Mouse (Mus musculus): ENCODE results near the gene Cobll1. TPM values are rescaled to one million over a fixed set of nuclear protein-coding genes. Genes with fewer than 3 reads are reported as not detected.

The Cobll1 gene
- total RNA-seq, 2 experiments from 2014 or later: 7.3 to 9.2 TPM

- no peak for DNase-seq
These were observed 42.2 kb downstream of the Cobll1 start for GRCm38 (mm10) chr2:65196994-65197393.

- no peak for DNase-seq
These were observed 43.8 kb downstream of the Cobll1 start for GRCm38 (mm10) chr2:65195233-65196010.

GRCm38 (mm10) chr2:65193091-65193795 lies 46.0 kb downstream of the Cobll1 start:
- no peak for DNase-seq

DNA sequence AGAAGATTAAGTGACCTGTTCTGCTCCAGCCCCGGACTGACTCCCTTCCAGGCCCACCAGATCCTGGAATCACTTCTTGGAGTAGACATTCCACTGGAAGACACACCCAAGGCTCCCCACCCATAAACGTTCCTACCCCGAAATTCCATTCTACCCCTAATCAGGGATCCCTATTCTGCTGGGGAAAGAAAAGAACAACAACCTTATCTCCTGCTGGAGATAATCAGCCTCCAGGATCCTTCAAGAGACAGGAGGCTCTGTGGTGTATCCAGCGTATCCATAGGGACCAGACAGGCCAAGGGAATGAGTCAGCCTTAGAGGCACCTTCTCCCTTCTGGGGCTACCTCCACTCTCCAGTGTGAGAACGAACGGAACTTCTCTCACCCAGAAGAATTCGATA lies 47.8 kb downstream of the Cobll1 start:
- DNase-seq: no peak

- DNase-seq: peak; percentile 18
These were observed 49.9 kb downstream of the Cobll1 start for GRCm38 (mm10) chr2:65189346-65189745.

- no peak for DNase-seq
These were observed 50.6 kb downstream of the Cobll1 start for GRCm38 (mm10) chr2:65188585-65188984.

GRCm38 (mm10) chr2:65187652-65188051 lies 51.6 kb downstream of the Cobll1 start:
- DNase-seq: no peak

DNA sequence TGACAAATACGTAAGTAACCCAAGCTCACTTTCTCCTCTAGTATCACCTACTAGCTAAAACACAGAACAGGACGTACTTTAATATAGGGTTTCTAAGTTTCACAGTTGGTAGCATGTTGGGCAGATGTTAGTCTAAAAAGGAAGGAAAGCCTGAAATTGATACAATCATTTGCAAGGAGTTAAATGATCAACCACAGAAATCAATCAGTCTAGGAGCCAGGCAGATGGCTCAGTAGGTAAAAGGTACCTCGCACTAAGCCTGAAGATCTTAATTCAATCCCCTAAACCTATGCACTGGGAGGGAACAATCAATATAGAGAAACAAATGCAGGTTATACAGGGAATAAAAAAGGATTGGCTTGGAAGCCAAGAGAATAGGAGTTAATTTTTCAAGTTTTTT lies 52.0 kb downstream of the Cobll1 start:
- no peak for DNase-seq

- no peak for DNase-seq
These were observed 56.5 kb downstream of the Cobll1 start for GRCm38 (mm10) chr2:65182747-65183146.

DNA sequence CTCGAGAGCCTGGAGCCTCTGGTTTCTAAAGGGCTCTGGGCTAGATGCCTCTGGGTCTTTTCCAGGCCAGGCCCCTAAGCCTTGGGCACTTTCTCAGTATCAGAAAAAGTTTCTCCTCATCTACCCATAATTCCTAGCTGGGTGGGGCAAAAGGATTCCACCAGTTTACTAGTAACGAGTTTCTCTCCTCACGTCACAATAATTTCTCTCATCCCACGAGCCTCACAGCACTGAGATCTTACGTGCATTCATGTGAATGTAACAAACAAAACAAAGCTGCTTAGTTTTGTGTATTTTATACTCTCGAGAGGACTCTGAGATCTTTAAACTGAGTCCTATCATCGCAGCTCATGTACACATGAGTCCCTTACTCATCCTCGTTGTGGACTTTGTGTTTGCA lies 57.5 kb downstream of the Cobll1 start:
- no peak for DNase-seq

DNA sequence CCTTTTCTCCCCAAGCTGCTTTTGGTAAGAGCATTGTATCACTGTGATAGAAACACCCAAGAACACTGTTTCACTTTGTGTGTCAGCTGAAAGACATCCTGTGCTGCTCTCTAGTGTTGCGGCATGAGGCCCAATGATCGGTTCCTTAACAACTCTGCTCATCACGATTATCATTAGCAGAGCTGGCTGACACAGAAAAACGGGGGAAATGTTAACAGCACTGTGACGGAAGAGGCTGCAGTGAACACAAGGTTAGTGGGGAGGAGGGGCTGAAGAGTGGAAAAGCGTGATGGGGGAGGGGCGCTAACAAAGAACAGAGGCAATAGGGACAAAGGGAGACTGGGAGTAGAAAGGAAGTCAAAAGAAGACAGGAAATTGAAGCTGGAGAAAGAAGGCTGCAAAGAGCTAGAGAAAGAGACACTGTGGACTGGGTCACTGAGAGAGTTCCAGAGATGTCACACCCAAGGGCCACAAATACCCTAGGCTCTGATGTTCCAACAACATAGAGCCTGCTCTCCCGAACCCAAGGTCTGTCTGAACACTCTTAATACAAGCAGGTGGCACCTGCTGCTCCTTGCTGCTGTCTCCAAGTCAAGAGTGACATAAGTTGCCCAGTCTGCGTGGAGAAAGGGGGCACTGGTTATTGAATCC lies 58.0 kb downstream of the Cobll1 start:
- no peak for DNase-seq

DNA sequence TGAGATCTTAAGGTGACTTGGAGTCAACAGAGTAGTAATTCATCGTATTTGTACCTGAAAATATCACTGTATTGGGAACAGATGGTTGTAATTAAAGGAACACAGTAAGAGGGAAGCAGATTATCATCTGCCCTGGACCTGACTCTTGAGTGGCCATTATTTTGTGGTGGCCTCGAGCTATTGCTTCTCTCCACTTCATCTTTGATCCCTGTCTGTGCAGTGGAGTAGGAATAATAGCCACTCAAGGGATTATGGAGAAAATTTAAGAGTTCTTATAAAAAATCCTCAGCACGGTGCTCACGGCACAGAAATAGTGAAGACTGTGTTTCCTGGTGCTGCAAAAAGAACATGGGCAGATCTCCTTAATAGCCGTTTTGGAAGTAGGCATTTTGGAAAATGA lies 63.6 kb downstream of the Cobll1 start:
- DNase-seq: no peak

GRCm38 (mm10) chr2:65172071-65172470 lies 67.1 kb downstream of the Cobll1 start:
- DNase-seq: no peak

DNA sequence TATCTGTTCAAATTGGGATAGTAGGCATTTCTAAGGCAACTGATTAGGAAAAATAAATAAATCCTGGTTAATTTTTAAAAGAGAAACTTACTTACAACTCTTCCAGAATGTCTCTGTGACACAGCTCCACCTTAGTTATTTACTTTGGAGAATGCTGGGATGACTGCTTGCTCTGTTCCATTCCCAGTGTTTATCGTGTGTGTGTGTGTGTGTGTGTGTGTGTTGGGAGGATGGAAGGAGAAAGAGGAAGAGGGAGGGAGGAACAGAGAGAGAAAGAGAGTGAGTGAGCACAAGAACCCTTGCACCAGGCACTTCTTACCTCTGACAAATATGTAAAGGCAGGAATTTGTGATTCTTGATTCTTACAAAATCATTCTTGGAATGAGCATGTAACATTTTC lies 67.7 kb downstream of the Cobll1 start:
- DNase-seq: no peak

GRCm38 (mm10) chr2:65170693-65171456 lies 68.3 kb downstream of the Cobll1 start:
- DNase-seq: no peak

- no peak for DNase-seq
These were observed 68.9 kb downstream of the Cobll1 start for GRCm38 (mm10) chr2:65170256-65170655.

DNA sequence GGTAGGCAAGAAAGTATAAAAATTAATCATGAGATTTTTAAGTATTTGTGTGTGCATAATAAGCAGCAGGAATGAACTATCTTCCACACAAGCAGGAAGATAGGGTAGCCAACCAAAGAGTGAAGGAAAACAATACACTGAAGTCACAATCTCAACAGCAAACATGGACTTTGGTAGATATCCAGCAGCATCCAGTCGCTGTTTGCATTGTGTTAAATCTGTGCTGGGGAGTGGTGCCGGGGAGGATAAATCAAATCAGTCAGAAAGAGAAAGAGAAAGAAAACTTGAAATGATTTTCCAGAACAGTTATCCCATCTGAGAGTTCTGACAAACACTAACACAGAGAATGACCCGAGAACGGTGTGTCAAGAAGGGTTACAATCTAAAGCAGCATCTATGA lies 75.2 kb downstream of the Cobll1 start:
- DNase-seq: no peak

- DNase-seq: no peak
These were observed 76.6 kb downstream of the Cobll1 start for GRCm38 (mm10) chr2:65162625-65163024.

DNA sequence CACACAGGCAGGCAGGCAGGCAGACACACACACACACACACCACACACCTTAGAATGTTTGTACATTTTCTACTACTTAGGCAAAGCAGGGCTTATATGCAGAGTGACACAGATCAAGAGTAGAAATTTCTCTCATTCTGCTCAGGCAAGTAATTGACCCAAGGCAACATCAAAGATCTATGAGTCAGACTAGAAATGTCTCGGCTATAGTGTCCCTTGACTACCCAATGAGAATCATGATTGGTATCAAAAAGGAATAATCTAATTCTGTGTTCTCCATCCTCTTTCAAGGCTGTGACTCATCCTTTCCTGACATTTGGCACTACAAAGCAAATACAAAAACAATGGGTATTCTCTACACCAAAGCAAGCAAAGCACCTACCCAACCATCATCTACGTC lies 77.5 kb downstream of the Cobll1 start:
- DNase-seq: no peak

DNA sequence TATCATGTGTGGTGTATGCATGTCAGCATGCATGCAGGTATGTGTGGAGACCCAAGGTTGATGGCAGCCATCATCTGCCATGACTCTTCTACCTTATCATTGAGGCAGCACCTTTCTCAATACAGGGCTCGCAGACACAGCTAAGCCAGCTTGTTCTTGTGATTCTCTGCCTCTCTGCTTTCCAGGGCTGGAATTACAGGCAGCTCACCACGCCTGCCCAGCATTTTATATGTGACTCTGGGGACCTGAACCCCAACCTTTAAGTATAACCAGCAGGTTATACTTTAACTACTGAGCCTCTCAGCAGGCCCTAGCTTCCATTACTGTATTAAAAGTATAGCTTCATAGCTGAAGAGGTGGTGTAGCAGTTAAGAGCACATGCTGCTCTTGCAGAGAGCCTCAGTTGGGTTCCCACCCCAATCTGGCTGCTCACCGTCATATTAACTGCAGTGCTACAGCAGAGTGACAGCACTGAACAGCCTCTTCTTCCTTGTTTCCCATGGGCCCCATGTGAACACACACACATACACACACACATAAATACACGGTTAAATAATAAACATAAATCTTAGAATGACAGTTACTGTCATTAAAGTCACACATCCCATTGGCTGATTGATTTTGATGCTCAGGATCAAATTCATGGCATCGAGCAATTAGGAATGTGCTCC lies 81.1 kb downstream of the Cobll1 start:
- DNase-seq: no peak

GRCm38 (mm10) chr2:65157325-65157724 lies 81.9 kb downstream of the Cobll1 start:
- no peak for DNase-seq

DNA sequence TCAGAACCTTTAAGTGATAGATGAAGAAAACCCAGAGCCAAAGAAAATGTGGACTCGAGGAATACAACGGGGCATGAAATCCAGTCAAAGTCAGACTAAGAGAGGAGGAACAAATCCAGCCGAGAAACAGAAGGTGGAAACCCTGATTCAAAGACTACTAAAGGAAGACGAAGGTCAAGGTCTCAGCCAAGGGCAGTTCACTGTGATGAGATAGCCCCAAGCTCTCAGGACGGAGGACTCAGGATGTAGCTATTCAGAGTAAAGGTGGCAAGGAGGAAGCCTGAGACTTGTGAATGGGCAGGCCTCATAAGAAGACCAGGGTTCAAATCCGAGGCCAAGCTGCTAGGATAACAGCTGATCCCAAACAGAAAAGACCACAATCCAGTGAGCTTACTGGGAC lies 90.3 kb downstream of the Cobll1 start:
- DNase-seq: no peak
